ENCODE assay signal across 8 mouse cellular contexts in genomic region chr5:125403481-125404465, GRCm38 (mm10). TPM values are rescaled to one million over a fixed set of nuclear protein-coding genes. Genes with fewer than 3 reads are reported as not detected.
DNase-seq lines count a peak whose midpoint lies in the region; ATAC-seq and TF ChIP-seq lines count a peak whose summit lies in the region.

No protein-coding gene starts in this region.

- H3K27ac ChIP-seq in embryonic facial prominence, embryonic 14.5 days (replicated peaks; ENCODE audit: low read depth, low read length) = no peak overlapping the region
- H3K27ac ChIP-seq in layer of hippocampus, adult 2 months = peak overlapping the region; percentile 94
- H3K27ac ChIP-seq in lung, postnatal 0 days (ENCODE audit: low read length) = no peak overlapping the region

- H3K9me3 ChIP-seq in embryonic facial prominence, embryonic 14.5 days (ENCODE audit: control insufficient read depth, low read length) = no peaks in the 10 kb centered on the region
- H3K9me3 ChIP-seq in lung, postnatal 0 days (ENCODE audit: low read length) = no peaks in the 10 kb centered on the region

- TF ChIP-seq CTCF in C2C12 (IDR thresholded peaks at IDR 0.05; ENCODE audit: control insufficient read depth, insufficient read depth, insufficient read length) = no peak
- 0 out of 2 replicates have a peak, but pooled peaks have one; percentile 3 for TF ChIP-seq CTCF in layer of hippocampus, adult 2 months (conservative IDR thresholded peaks at IDR 0.05)
- no peak for TF ChIP-seq CTCF in lung, postnatal 0 days (IDR thresholded peaks at IDR 0.05)

- H3K4me3 ChIP-seq in C2C12 (ENCODE audit: insufficient read depth, poor library complexity, severe bottlenecking) = peak overlapping the region; percentile 39
- peak overlapping the region; percentile 67 for H3K4me3 ChIP-seq in embryonic facial prominence, embryonic 14.5 days (ENCODE audit: low read depth, low read length)
- peak overlapping the region; percentile 86 for H3K4me3 ChIP-seq in layer of hippocampus, adult 2 months
- peak overlapping the region; percentile 10; the same call in 1 of the 2 replicates for H3K4me3 ChIP-seq in lung, postnatal 0 days (ENCODE audit: low read depth, low read length)

- peak; percentile 75 to 83 for DNase-seq in adrenal gland, adult 18-20 months (ENCODE audit: low spot score in 2 of 2)
- DNase-seq in embryonic facial prominence, embryonic 14.5 days (ENCODE audit: low spot score) = peak; percentile 75
- peak; percentile 68 to 74 for DNase-seq in heart, postnatal 14 days
- peak; percentile 77 to 86 for DNase-seq in layer of hippocampus, adult 2 months (ENCODE audit: low spot score in 2 of 2)
- peak; percentile 64 for DNase-seq in lung, postnatal 0 days (ENCODE audit: low spot score)
- DNase-seq in retina, postnatal 7 days (ENCODE audit: low read depth, low spot score) = peak; percentile 45
- DNase-seq in yolk sac, embryonic 10.5 days (ENCODE audit: low spot score) = peak; percentile 76

- ATAC-seq in embryonic facial prominence, embryonic 14.5 days (ENCODE audit: low read depth) = no peak; the same call in 1 of the 2 replicates
- no peak for ATAC-seq in lung, postnatal 0 days

- H3K27me3 ChIP-seq in C2C12 (ENCODE audit: control insufficient read depth, insufficient read depth, insufficient read length) = no peaks in the 10 kb centered on the region
- no peaks in the 10 kb centered on the region; the same call in 1 of the 2 replicates for H3K27me3 ChIP-seq in embryonic facial prominence, embryonic 14.5 days (replicated peaks; ENCODE audit: control insufficient read depth, insufficient read depth, low read length)
- H3K27me3 ChIP-seq in lung, postnatal 0 days (replicated peaks; ENCODE audit: insufficient read depth, low read length) = no peaks in the 10 kb centered on the region

- H3K79me2 ChIP-seq in C2C12 (ENCODE audit: control insufficient read depth, insufficient read depth) = no peaks in the 10 kb centered on the region

- TF ChIP-seq EP300 in lung, postnatal 0 days (IDR thresholded peaks at IDR 0.05) = peak; percentile 50

- intact Hi-C loops in heart, postnatal 14 days (cut with DNase I) = loop anchor here (2.0 kb wide), 1 partner anchor 15 kb away; the partner anchor contains the start of gene Gm10382

- 12% methylated on average over 31 of the region's 31 CpGs for WGBS in embryonic facial prominence, embryonic 14.5 days
- 13% methylated on average over 31 of the region's 31 CpGs for WGBS in lung, postnatal 0 days

- no peak overlapping the region for H3ac ChIP-seq in C2C12 (ENCODE audit: control insufficient read depth, insufficient read length, low read depth)

- no peaks in the 10 kb centered on the region for H3K79me3 ChIP-seq in C2C12 (ENCODE audit: low read depth)

- H3K9ac ChIP-seq in embryonic facial prominence, embryonic 14.5 days (ENCODE audit: low read depth, low read length) = peak overlapping the region; percentile 55
- no peak overlapping the region for H3K9ac ChIP-seq in lung, postnatal 0 days (replicated peaks; ENCODE audit: low read depth)

- peaks cover 6% of the 10 kb centered on the region; the same call in 1 of the 2 replicates for H3K4me1 ChIP-seq in embryonic facial prominence, embryonic 14.5 days (ENCODE audit: control insufficient read depth, insufficient read depth, low read length)
- H3K4me1 ChIP-seq in lung, postnatal 0 days (ENCODE audit: insufficient read depth, low read depth, low read length) = peaks cover 13% of the 10 kb centered on the region; the same call in 1 of the 2 replicates

- peak overlapping the region; percentile 66 for H3K4me2 ChIP-seq in embryonic facial prominence, embryonic 14.5 days (ENCODE audit: low read depth, low read length)
- H3K4me2 ChIP-seq in lung, postnatal 0 days (replicated peaks; ENCODE audit: low read depth, low read length) = peak overlapping the region; percentile 77

- H3K36me3 ChIP-seq in C2C12 (ENCODE audit: control insufficient read depth, insufficient read depth) = no peaks in the 10 kb centered on the region
- no peaks in the 10 kb centered on the region for H3K36me3 ChIP-seq in embryonic facial prominence, embryonic 14.5 days (ENCODE audit: control insufficient read depth, insufficient read depth, low read length)
- no peaks in the 10 kb centered on the region for H3K36me3 ChIP-seq in lung, postnatal 0 days (ENCODE audit: insufficient read depth, low read length)

TF ChIP-seq in C2C12, 6 proteins besides CTCF, POLR2A, EP300 and RAD21:
- no peak for TF ChIP-seq CEBPB (IDR thresholded peaks at IDR 0.05; ENCODE audit: low read depth)
- peak; percentile 72 for TF ChIP-seq USF1 (IDR thresholded peaks at IDR 0.05; ENCODE audit: low read depth)
- no peak for TF ChIP-seq FOSL1 (IDR thresholded peaks at IDR 0.05; ENCODE audit: insufficient read depth, low read length, poor library complexity, severe bottlenecking)
- no peak for TF ChIP-seq MYOG (IDR thresholded peaks at IDR 0.05; ENCODE audit: control insufficient read depth, extremely low read depth, insufficient read length)

RNA-seq across cellular contexts. Expression of gene Ubc, which starts 13.8 kb away (rescaled TPM):
- 918 TPM for polyA plus RNA-seq in C2C12 (2012; fragmentation: generic; extraction: Trizol)
- total RNA-seq in adrenal gland, adult 18-20 months (2021) = 1,000 to 10,000 TPM; 1,721 to 2,004 TPM
- polyA plus RNA-seq in embryonic facial prominence, embryonic 14.5 days (2014; fragmentation: Nextera tagmentation; extraction: Ambion mirVana) = 879 and 1,077 TPM in 2 replicates
- 1,000 to 10,000 TPM in 1 of 2 experiments, 100 to 1,000 TPM in 1; 947 to 1,009 TPM for total RNA-seq in heart, postnatal 14 days (2021)
- total RNA-seq in layer of hippocampus, adult 2 months (2021) = 100 to 1,000 TPM; 713 to 818 TPM
- 751 and 865 TPM in 2 replicates for polyA plus RNA-seq in lung, postnatal 0 days (2015; fragmentation: Nextera tagmentation; extraction: Ambion mirVana)

RNA-seq across cellular contexts. Expression of gene Gm10382, which starts 14.7 kb away (rescaled TPM):
- 2.2 TPM for polyA plus RNA-seq in C2C12 (2012; fragmentation: generic; extraction: Trizol)
- under 1 TPM; 0.42 to 0.50 TPM for total RNA-seq in adrenal gland, adult 18-20 months (2021)
- 0.24 TPM in 1 of 2 replicates, not detected in the other for polyA plus RNA-seq in embryonic facial prominence, embryonic 14.5 days (2014; fragmentation: Nextera tagmentation; extraction: Ambion mirVana)
- total RNA-seq in heart, postnatal 14 days (2021) = under 1 TPM in 1 of 2 experiments, not detected in 1; 0.24 TPM
- not detected for total RNA-seq in layer of hippocampus, adult 2 months (2021)
- 0.63 and 0.77 TPM in 2 replicates for polyA plus RNA-seq in lung, postnatal 0 days (2015; fragmentation: Nextera tagmentation; extraction: Ambion mirVana)

RNA-seq across cellular contexts. Expression of gene Dhx37, which starts 30.1 kb away (rescaled TPM):
- polyA plus RNA-seq in C2C12 (2012; fragmentation: generic; extraction: Trizol) = 25.2 TPM
- 10 to 100 TPM; 16.7 to 19.3 TPM for total RNA-seq in adrenal gland, adult 18-20 months (2021)
- polyA plus RNA-seq in embryonic facial prominence, embryonic 14.5 days (2014; fragmentation: Nextera tagmentation; extraction: Ambion mirVana) = 4.8 and 5.4 TPM in 2 replicates
- total RNA-seq in heart, postnatal 14 days (2021) = 10 to 100 TPM; 10.8 to 11.5 TPM
- total RNA-seq in layer of hippocampus, adult 2 months (2021) = 10 to 100 TPM; 15.2 to 15.6 TPM
- polyA plus RNA-seq in lung, postnatal 0 days (2015; fragmentation: Nextera tagmentation; extraction: Ambion mirVana) = 4.3 and 5.9 TPM in 2 replicates

RNA-seq across cellular contexts. Expression of gene Bri3bp, which starts 37.6 kb away (rescaled TPM):
- 29.4 TPM for polyA plus RNA-seq in C2C12 (2012; fragmentation: generic; extraction: Trizol)
- total RNA-seq in adrenal gland, adult 18-20 months (2021) = 10 to 100 TPM; 18.7 to 32.1 TPM
- polyA plus RNA-seq in embryonic facial prominence, embryonic 14.5 days (2014; fragmentation: Nextera tagmentation; extraction: Ambion mirVana) = 28.8 and 29.3 TPM in 2 replicates
- 10 to 100 TPM; 48.0 to 62.4 TPM for total RNA-seq in heart, postnatal 14 days (2021)
- total RNA-seq in layer of hippocampus, adult 2 months (2021) = 100 to 1,000 TPM in 1 of 2 experiments, 10 to 100 TPM in 1; 93.2 to 107 TPM
- 12.8 and 13.3 TPM in 2 replicates for polyA plus RNA-seq in lung, postnatal 0 days (2015; fragmentation: Nextera tagmentation; extraction: Ambion mirVana)

Comparison
In these comparisons a context has a peak if more than half of its experiments do, and no peak if none do; other contexts are left out.
1. H3K4me3 ChIP-seq: peak in every context shown above with its lines; median percentile 86 in layer of hippocampus, adult 2 months; 67 in embryonic facial prominence, embryonic 14.5 days; 39 in C2C12; 10 in lung, postnatal 0 days.